Comparison of ENCODE assay signal across 11 mouse cellular contexts in genomic region chr11:88142362-88142761, GRCm38 (mm10). TPM values are rescaled to one million over a fixed set of nuclear protein-coding genes. Genes with fewer than 3 reads are reported as not detected.
DNase-seq lines count a peak whose midpoint lies in the region; ATAC-seq lines count a peak whose summit lies in the region.
"Had no signal": no experiment of that assay in that cellular context is flagged by ENCODE, and none has a peak within 500 bp of the region (broad histone marks: within the 10 kb centered on the region; RNA-seq: fewer than 3 reads in every experiment).

No protein-coding gene starts in this region.

- no peak for ATAC-seq in intestine, embryonic 14.5 days (replicated peaks; ENCODE audit: low FRiP score, low TSS enrichment, low read depth)
- ATAC-seq in intestine, embryonic 15.5 days: no peak
- ATAC-seq in embryonic facial prominence, embryonic 15.5 days (ENCODE audit: insufficient number of reproducible peaks, low FRiP score, low TSS enrichment, low read depth): no peak
- no peak for ATAC-seq in limb, embryonic 15.5 days (ENCODE audit: insufficient number of reproducible peaks, low FRiP score, low TSS enrichment, low read depth)
- ATAC-seq in neural tube, embryonic 15.5 days (ENCODE audit: low FRiP score): no peak
- ATAC-seq: inflammation-experienced regulatory T-cells, adult 6 months had no signal

- 42% methylated on average over 8 of the region's 8 CpGs for whole genome bisulfite sequencing in intestine, embryonic 14.5 days
- WGBS in intestine, embryonic 15.5 days: 42% methylated on average over 8 of the region's 8 CpGs
- WGBS in embryonic facial prominence, embryonic 15.5 days: 65% methylated on average over 8 of the region's 8 CpGs
- 45% methylated on average over 8 of the region's 8 CpGs for WGBS in limb, embryonic 15.5 days
- 14% methylated on average over 8 of the region's 8 CpGs for WGBS in neural tube, embryonic 15.5 days

- peak; percentile 54 for DNase-seq in intestine, embryonic 14.5 days (ENCODE audit: low spot score)
- no peak for DNase-seq in adrenal gland, postnatal 10 days
- DNase-seq in thymus, postnatal 14 days: no peak
- DNase-seq: gastrocnemius, postnatal 36 days; liver; right cerebral cortex, adult 18-20 months had no signal

- no peaks in the 10 kb centered on the region for H3K36me3 ChIP-seq in intestine, embryonic 14.5 days (ENCODE audit: control insufficient read depth, insufficient read depth, low read length)
- no peaks in the 10 kb centered on the region for H3K36me3 ChIP-seq in intestine, embryonic 15.5 days
- H3K36me3 ChIP-seq in embryonic facial prominence, embryonic 15.5 days: no peaks in the 10 kb centered on the region
- H3K36me3 ChIP-seq in limb, embryonic 15.5 days: peaks cover 3% of the 10 kb centered on the region; the same call in 1 of the 2 replicates
- no peaks in the 10 kb centered on the region for H3K36me3 ChIP-seq in neural tube, embryonic 15.5 days

- H3K27ac ChIP-seq in intestine, embryonic 14.5 days (ENCODE audit: low read depth): 0 out of 2 replicates have a peak overlapping the region, but pooled peaks have one; percentile 1
- H3K27ac ChIP-seq in intestine, embryonic 15.5 days: no peak overlapping the region
- peak overlapping the region; percentile 34; the same call in 1 of the 2 replicates for H3K27ac ChIP-seq in embryonic facial prominence, embryonic 15.5 days (replicated peaks)
- H3K27ac ChIP-seq in limb, embryonic 15.5 days: peak overlapping the region; percentile 61
- peak overlapping the region; percentile 56 for H3K27ac ChIP-seq in neural tube, embryonic 15.5 days (replicated peaks)

- peaks cover 29% of the 10 kb centered on the region for H3K4me1 ChIP-seq in intestine, embryonic 14.5 days (replicated peaks; ENCODE audit: control insufficient read depth, insufficient read depth, low read length)
- H3K4me1 ChIP-seq in intestine, embryonic 15.5 days (replicated peaks): peaks cover 36% of the 10 kb centered on the region
- peaks cover 49% of the 10 kb centered on the region for H3K4me1 ChIP-seq in embryonic facial prominence, embryonic 15.5 days
- H3K4me1 ChIP-seq in limb, embryonic 15.5 days: peaks cover 51% of the 10 kb centered on the region
- peaks cover 63% of the 10 kb centered on the region for H3K4me1 ChIP-seq in neural tube, embryonic 15.5 days

- H3K9ac ChIP-seq in intestine, embryonic 14.5 days (ENCODE audit: low read length): no peak overlapping the region
- no peak overlapping the region for H3K9ac ChIP-seq in intestine, embryonic 15.5 days
- no peak overlapping the region for H3K9ac ChIP-seq in embryonic facial prominence, embryonic 15.5 days
- H3K9ac ChIP-seq in limb, embryonic 15.5 days: no peak overlapping the region
- no peak overlapping the region for H3K9ac ChIP-seq in neural tube, embryonic 15.5 days (replicated peaks)

- H3K4me2 ChIP-seq in intestine, embryonic 14.5 days (ENCODE audit: low read length): no peak overlapping the region
- H3K4me2 ChIP-seq in intestine, embryonic 15.5 days (replicated peaks): no peak overlapping the region
- no peak overlapping the region for H3K4me2 ChIP-seq in embryonic facial prominence, embryonic 15.5 days (replicated peaks)
- no peak overlapping the region for H3K4me2 ChIP-seq in limb, embryonic 15.5 days
- H3K4me2 ChIP-seq in neural tube, embryonic 15.5 days: no peak overlapping the region

- peaks cover 3% of the 10 kb centered on the region; the same call in 1 of the 2 replicates for H3K9me3 ChIP-seq in intestine, embryonic 14.5 days (ENCODE audit: control insufficient read depth, low read length)
- H3K9me3 ChIP-seq in intestine, embryonic 15.5 days: no peaks in the 10 kb centered on the region
- H3K9me3 ChIP-seq in embryonic facial prominence, embryonic 15.5 days (replicated peaks): no peaks in the 10 kb centered on the region
- H3K9me3 ChIP-seq in limb, embryonic 15.5 days: no peaks in the 10 kb centered on the region
- H3K9me3 ChIP-seq in neural tube, embryonic 15.5 days (replicated peaks): no peaks in the 10 kb centered on the region

- no peak overlapping the region for H3K4me3 ChIP-seq in intestine, embryonic 14.5 days (ENCODE audit: low read depth, low read length)
- no peak overlapping the region for H3K4me3 ChIP-seq in intestine, embryonic 15.5 days (replicated peaks)
- H3K4me3 ChIP-seq in embryonic facial prominence, embryonic 15.5 days (replicated peaks): no peak overlapping the region
- H3K4me3 ChIP-seq in limb, embryonic 15.5 days: no peak overlapping the region
- no peak overlapping the region for H3K4me3 ChIP-seq in neural tube, embryonic 15.5 days (replicated peaks)

- no peaks in the 10 kb centered on the region for H3K27me3 ChIP-seq in intestine, embryonic 14.5 days (replicated peaks; ENCODE audit: control insufficient read depth, insufficient read depth, low read length)
- no peaks in the 10 kb centered on the region for H3K27me3 ChIP-seq in intestine, embryonic 15.5 days (replicated peaks)
- no peaks in the 10 kb centered on the region for H3K27me3 ChIP-seq in embryonic facial prominence, embryonic 15.5 days
- H3K27me3 ChIP-seq in limb, embryonic 15.5 days: peaks cover 5% of the 10 kb centered on the region; the same call in 1 of the 2 replicates
- H3K27me3 ChIP-seq in neural tube, embryonic 15.5 days (replicated peaks): no peaks in the 10 kb centered on the region

RNA-seq across cellular contexts. Expression of gene Cuedc1, which starts 44.5 kb away (rescaled TPM):
- polyA plus RNA-seq in intestine, embryonic 14.5 days (2014; fragmentation: Nextera tagmentation; extraction: Ambion mirVana): 16.7 and 16.9 TPM in 2 replicates
- polyA plus RNA-seq in intestine, embryonic 15.5 days (2015; fragmentation: Nextera tagmentation; extraction: Ambion mirVana): 14.2 and 17.6 TPM in 2 replicates
- 35.4 and 38.7 TPM in 2 replicates for polyA plus RNA-seq in embryonic facial prominence, embryonic 15.5 days (2015; fragmentation: Nextera tagmentation; extraction: Ambion mirVana)
- polyA plus RNA-seq in limb, embryonic 15.5 days (2015; fragmentation: Nextera tagmentation; extraction: Ambion mirVana): 28.1 and 32.1 TPM in 2 replicates
- 40.6 and 49.0 TPM in 2 replicates for polyA plus RNA-seq in neural tube, embryonic 15.5 days (2015; fragmentation: Nextera tagmentation; extraction: Ambion mirVana)
- 10 to 100 TPM; 32.4 to 43.1 TPM for total RNA-seq in adrenal gland, postnatal 10 days (2021)
